Mouse (Mus musculus) embryonic facial prominence, embryonic 14.5 days (tissue): Measurements from ENCODE around the gene E2f7. TPM values are rescaled to one million over a fixed set of nuclear protein-coding genes. Genes with fewer than 3 reads are reported as not detected.

Experiments
- ATAC-seq: fragments of 200-750 bp; cut with Nextera tagmentation; 2 replicates; pipeline ENCODE4 v1.8.0; 2017; ENCODE audit warnings: low read depth, moderate number of reproducible peaks, moderate TSS enrichment
- DNase-seq: peaks from one replicate; pipeline ENCODE4 v3.0.0-alpha.2; 2015; ENCODE audit warnings: low spot score
- H3K27ac ChIP-seq: fragments of 300-500 bp; sonication (generic); replicated peaks from 2 replicates; pipeline ENCODE4 v1.5.1; 2014; ENCODE audit warnings: low read depth, mild to moderate bottlenecking, low read length, moderate library complexity
- H3K27me3 ChIP-seq: fragments of 300-500 bp; sonication (generic); replicated peaks from 2 replicates; pipeline ENCODE4 v1.6.1; 2014; ENCODE audit warnings: low read length; ENCODE audit not compliant: control insufficient read depth, insufficient read depth
- H3K36me3 ChIP-seq: fragments of 300-500 bp; sonication (generic); 2 replicates; pipeline ENCODE4 v1.6.1; 2014; ENCODE audit warnings: low read length, mixed read lengths; ENCODE audit not compliant: control insufficient read depth, insufficient read depth
- H3K4me1 ChIP-seq: fragments of 300-500 bp; sonication (generic); 2 replicates; pipeline ENCODE4 v1.6.1; 2014; ENCODE audit warnings: antibody characterized with exemption, low read length; ENCODE audit not compliant: control insufficient read depth, insufficient read depth
- H3K4me2 ChIP-seq: fragments of 300-500 bp; sonication (generic); 2 replicates; pipeline ENCODE4 v1.6.1; 2014; ENCODE audit warnings: low read depth, mild to moderate bottlenecking, low read length, moderate library complexity, mixed read lengths
- H3K4me3 ChIP-seq: fragments of 300-500 bp; sonication (generic); 2 replicates; pipeline ENCODE4 v1.5.1; 2014; ENCODE audit warnings: low read depth, mild to moderate bottlenecking, low read length
- H3K9ac ChIP-seq: fragments of 300-500 bp; sonication (generic); 2 replicates; pipeline ENCODE4 v1.6.1; 2014; ENCODE audit warnings: low read depth, mild to moderate bottlenecking, low read length, moderate library complexity, mixed read lengths
- H3K9me3 ChIP-seq: fragments of 300-500 bp; sonication (generic); 2 replicates; pipeline ENCODE4 v1.6.1; 2016; ENCODE audit warnings: low read length; ENCODE audit not compliant: control insufficient read depth
- WGBS: fragments of 180-500 bp; shearing (Covaris S2); extraction: QIAGEN DNeasy Blood & Tissue Kit; methylation state at CpG from one replicate; pipeline ENCODE4 v1.1.7; 2014; 5-methylcytosine and 5-hydroxymethylcytosine counted together
- polyA plus RNA-seq: library from polyadenylated mRNA; unstranded; fragments of >200 nt; fragmentation: Nextera tagmentation; extraction: Ambion mirVana; gene quantifications from 2 replicates; pipeline ENCODE4 v1.2.1, GENCODE M21; 2014

E2f7 gene
- polyA plus RNA-seq, 1 experiment from 2014 or later, result 23.8 TPM

GRCm38 (mm10) chr10:110805025-110805740 is 59.9 kb downstream of the E2f7 start:
- Histone ChIP-seq H3K36me3 (no peaks in the 10 kb centered on the region), H3K27me3 (no peaks in the 10 kb centered on the region), H3K4me2 (no peak overlapping the region), H3K4me1 (peaks cover 19% of the 10 kb centered on the region), H3K4me3 (no peak overlapping the region), H3K9ac (no peak overlapping the region), H3K27ac (peak overlapping the region; percentile 13; the same call in 1 of the 2 replicates), H3K9me3 (no peaks in the 10 kb centered on the region)
- ATAC-seq, result peak; percentile 55
- DNase-seq, result peak; percentile 74
- 19% methylated on average over 5 of the region's 5 CpGs for WGBS

DNA sequence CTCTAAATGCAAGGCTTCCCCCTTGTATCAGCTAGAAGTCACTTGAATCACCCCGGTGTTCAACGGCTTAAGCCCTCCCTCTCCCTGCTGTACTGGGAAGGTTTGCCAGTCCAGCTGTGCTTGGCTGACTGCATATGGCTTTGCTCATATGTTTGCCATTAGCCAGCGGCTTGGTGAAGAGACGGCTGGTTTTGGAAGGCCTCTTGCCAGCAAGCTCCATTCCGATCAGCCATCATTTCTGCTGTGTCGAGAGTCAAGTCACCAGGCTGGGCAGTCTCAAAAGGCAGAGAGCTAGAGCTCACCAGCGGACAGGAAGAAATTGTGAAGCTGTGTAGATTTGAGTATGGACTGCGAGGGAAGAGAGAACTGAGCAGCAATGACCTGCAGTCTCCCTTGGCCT is 61.2 kb downstream of the E2f7 start:
- 34% methylated on average over 8 of the region's 8 CpGs for WGBS
- H3K27me3 ChIP-seq, result no peaks in the 10 kb centered on the region
- no peak for ATAC-seq
- no peaks in the 10 kb centered on the region for H3K36me3 ChIP-seq
- peak; percentile 58 for DNase-seq
- H3K4me1 ChIP-seq, result peaks cover 19% of the 10 kb centered on the region
- H3K9me3 ChIP-seq, result no peaks in the 10 kb centered on the region
- H3K27ac ChIP-seq, result no peak overlapping the region; the same call in 1 of the 2 replicates
- peak overlapping the region; percentile 12; the same call in 1 of the 2 replicates for H3K4me2 ChIP-seq
- H3K9ac ChIP-seq, result no peak overlapping the region
- H3K4me3 ChIP-seq, result no peak overlapping the region

DNA sequence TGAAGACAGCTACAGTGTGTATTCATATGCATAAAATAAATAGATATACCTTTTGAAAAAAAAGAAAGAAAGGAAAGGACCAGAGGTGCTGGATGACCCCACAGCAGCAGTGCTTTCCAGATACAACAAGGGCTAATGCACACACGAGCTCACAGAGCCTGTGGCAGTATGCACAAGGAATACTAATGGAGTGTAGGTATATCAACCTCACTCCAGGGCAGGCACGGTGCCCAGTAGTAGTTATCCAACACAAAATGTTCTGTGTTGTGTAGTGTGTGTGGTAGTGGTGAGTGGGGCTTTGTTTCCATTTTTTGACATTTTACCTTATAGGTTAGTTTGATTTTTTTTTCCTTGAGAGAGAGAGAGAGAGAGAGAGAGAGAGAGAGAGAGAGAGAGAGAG is 65.3 kb downstream of the E2f7 start:
- no peak for DNase-seq
- Histone ChIP-seq H3K9me3 (no peaks in the 10 kb centered on the region), H3K27ac (no peak overlapping the region), H3K4me3 (no peak overlapping the region), H3K36me3 (no peaks in the 10 kb centered on the region), H3K4me1 (peaks cover 13% of the 10 kb centered on the region), H3K9ac (no peak overlapping the region), H3K4me2 (no peak overlapping the region), H3K27me3 (no peaks in the 10 kb centered on the region)
- no peak for ATAC-seq
- WGBS, result 71% methylated on average over 2 of the region's 2 CpGs

DNA sequence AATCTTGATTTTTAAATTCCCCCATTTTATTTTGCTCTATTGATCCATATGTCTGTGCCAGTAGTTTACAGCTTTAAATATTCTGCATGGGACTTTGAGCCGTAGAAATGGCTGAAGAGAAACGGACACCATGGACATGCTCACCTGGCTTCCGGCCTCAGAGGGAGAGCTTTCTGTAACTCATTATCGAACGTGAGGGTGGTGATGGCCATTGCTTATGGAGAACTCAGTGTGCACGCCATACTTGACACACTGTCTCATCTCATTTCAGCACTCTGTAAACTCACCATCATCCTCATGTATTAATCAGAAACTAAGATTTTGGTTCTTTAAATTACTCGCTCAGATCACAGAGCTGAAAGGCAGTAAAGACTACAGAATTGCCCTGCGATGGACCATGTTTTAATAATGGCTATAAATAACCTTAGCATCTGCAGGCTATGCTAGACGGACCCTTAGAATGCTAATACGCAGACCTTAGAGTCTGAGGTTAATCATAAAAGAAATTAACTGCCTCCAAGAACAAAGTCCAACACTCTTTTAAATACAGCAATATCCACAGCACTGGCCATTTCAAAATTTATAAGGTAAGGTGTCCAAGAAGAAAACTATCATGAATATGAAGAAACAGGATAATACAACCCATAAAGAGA is 66.1 kb downstream of the E2f7 start:
- DNase-seq (no peak), ATAC-seq (no peak)
- no peak overlapping the region for H3K4me2 ChIP-seq
- peaks cover 5% of the 10 kb centered on the region for H3K4me1 ChIP-seq
- no peak overlapping the region for H3K4me3 ChIP-seq
- H3K9ac ChIP-seq, result no peak overlapping the region
- H3K36me3 ChIP-seq, result no peaks in the 10 kb centered on the region
- WGBS, result 79% methylated on average over 10 of the region's 10 CpGs
- H3K27ac ChIP-seq, result no peak overlapping the region
- no peaks in the 10 kb centered on the region for H3K27me3 ChIP-seq
- no peaks in the 10 kb centered on the region for H3K9me3 ChIP-seq

DNA sequence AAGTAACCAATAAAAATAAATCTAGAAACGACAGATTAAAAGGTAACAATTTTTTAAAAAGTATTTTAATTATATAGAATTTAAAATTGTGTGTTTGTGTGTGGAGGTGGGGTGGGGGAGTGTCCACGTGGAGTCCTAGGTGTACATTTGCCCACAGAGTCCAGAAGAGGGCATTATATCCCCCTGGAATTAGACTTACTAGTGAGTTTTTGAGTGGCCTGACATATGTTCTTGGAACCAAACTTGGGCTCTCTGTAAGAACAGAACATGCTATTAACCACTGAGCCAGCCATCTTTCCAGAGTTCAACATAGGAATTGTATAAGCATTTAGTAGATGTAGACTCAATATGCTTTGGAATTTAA is 66.6 kb downstream of the E2f7 start:
- no peak overlapping the region for H3K4me2 ChIP-seq
- peaks cover under 1% of the 10 kb centered on the region; the same call in 1 of the 2 replicates for H3K4me1 ChIP-seq
- H3K9me3 ChIP-seq, result no peaks in the 10 kb centered on the region
- no peak overlapping the region for H3K9ac ChIP-seq
- no peaks in the 10 kb centered on the region for H3K36me3 ChIP-seq
- H3K4me3 ChIP-seq, result no peak overlapping the region
- ATAC-seq, result no peak
- 50% methylated on average over 2 of the region's 2 CpGs for WGBS
- no peak for DNase-seq
- no peaks in the 10 kb centered on the region for H3K27me3 ChIP-seq
- no peak overlapping the region for H3K27ac ChIP-seq

- H3K4me3 ChIP-seq, result no peak overlapping the region
- ATAC-seq (no peak), DNase-seq (no peak)
- no peaks in the 10 kb centered on the region for H3K36me3 ChIP-seq
- no peaks in the 10 kb centered on the region for H3K9me3 ChIP-seq
- no peak overlapping the region for H3K27ac ChIP-seq
- H3K27me3 ChIP-seq, result no peaks in the 10 kb centered on the region
- H3K4me1 ChIP-seq, result no peaks in the 10 kb centered on the region
- WGBS, result 78% methylated on average over 11 of the region's 11 CpGs
- no peak overlapping the region for H3K4me2 ChIP-seq
- no peak overlapping the region for H3K9ac ChIP-seq
Measured at GRCm38 (mm10) chr10:110821139-110821538, 75.9 kb downstream of the E2f7 start.

GRCm38 (mm10) chr10:110821692-110822091 is 76.5 kb downstream of the E2f7 start:
- no peaks in the 10 kb centered on the region for H3K9me3 ChIP-seq
- no peak overlapping the region for H3K27ac ChIP-seq

DNA sequence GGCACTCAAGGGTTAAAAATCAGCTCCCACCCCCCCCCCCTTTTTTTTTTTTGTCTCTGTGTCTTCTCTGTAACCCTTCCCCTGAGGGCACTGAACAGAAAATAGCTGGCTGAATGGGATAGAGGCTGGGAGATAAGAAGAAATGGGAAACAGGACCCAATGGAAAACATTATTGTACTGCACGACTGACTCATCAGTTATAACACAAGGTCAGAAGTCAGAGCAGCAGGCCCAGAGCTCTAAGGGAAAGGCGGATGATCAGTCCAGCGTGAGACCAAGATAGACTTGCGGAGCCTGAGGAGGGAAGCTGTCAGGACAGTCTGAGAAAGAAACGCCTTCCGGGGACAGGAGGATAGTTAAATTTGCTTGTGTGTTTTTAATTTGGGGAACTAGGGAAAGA is 87.1 kb downstream of the E2f7 start:
- H3K36me3 ChIP-seq, result no peaks in the 10 kb centered on the region
- H3K27me3 ChIP-seq, result no peaks in the 10 kb centered on the region
- no peak overlapping the region for H3K27ac ChIP-seq
- 22% methylated on average over 6 of the region's 6 CpGs for WGBS
- DNase-seq, result peak; percentile 17
- H3K9me3 ChIP-seq, result no peaks in the 10 kb centered on the region
- H3K4me1 ChIP-seq, result peaks cover 5% of the 10 kb centered on the region; the same call in 1 of the 2 replicates
- H3K9ac ChIP-seq, result no peak overlapping the region
- H3K4me2 ChIP-seq, result no peak overlapping the region
- ATAC-seq, result no peak
- no peak overlapping the region for H3K4me3 ChIP-seq

More at GRCm38 (mm10) chr10:110821692-110822091, 76.5 kb downstream of the E2f7 start:
- Histone ChIP-seq H3K27me3 (no peaks in the 10 kb centered on the region), H3K4me3 (no peak overlapping the region), H3K36me3 (no peaks in the 10 kb centered on the region), H3K4me1 (no peaks in the 10 kb centered on the region), H3K9ac (no peak overlapping the region), H3K4me2 (no peak overlapping the region)
- 84% methylated on average over 3 of the region's 3 CpGs for WGBS
- ATAC-seq, result no peak
- DNase-seq, result no peak
